Mouse (Mus musculus) neutrophil, adult 83 days (primary cell): ENCODE measurements around the gene Actg2. TPM values are rescaled to one million over a fixed set of nuclear protein-coding genes. Genes with fewer than 3 reads are reported as not detected.

Source experiments
- total RNA-seq, 2 experiments: library from RNA; stranded (reverse); gene quantifications; one replicate each; pipeline ENCODE4 v1.2.4; 2023

Gene Actg2
- total RNA-seq, result not detected

DNA sequence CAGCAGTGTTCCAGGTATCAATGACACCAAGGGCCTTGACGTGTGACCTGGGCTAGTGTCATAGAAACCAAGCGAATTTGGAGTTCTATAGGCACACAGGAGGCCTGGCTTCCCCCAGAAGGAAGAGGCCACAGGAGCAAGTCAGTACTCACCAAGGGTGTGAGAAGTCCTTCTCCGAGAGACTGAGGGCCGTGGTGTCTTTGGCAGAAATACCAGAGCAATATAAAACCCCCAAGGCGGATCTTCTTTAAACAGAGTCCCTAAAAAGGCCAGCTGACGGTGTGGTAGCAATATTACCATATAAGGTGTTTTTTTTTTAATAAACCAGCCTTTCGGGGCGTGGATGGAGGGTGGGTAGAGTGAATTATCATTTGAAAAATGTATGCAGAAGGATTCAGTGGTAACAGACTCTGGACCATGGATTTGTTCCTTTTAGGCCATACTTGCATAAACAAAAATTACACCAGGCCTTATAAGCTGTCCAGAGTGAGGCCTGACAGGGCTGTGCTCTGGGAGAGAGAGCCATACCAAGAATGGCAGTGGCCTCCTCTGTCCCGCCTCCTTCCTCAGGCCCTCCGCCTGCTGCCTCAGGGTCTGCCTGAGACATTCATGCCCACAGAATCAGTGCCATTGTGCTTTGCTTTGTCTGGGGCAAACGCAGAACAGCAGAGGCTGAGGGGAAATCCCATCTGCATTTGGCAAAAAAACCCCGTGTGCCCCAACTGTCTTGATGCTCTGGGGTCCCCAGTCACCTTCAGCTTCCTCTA is at the start of gene Actg2:
Actg2 (minus strand) TSS at position 238 of the 767 bp plus-strand sequence.

DNA sequence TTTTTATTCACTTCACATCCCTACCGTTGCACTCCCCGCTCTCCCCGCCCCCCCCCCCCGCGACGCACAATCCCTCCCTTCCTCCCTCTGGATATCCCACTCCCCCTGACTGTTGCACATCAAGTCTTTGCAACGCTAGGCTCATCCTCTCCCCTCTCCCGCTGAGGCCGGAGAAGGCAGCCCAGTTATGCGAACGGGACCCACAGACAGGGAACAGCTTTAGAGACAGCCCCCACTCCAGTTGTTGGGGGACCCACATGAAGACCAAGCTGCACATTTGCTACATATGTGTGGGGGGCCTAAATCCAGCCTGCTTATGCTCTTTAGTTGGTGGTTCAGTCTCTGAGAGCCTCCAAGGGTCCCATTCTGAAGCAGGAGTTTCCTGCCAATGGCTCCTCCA is 36.6 kb upstream of the Actg2 start, which contains the start of gene Stambp:
Stambp (minus strand) TSS at position 59 of the 400 bp plus-strand sequence.

DNA sequence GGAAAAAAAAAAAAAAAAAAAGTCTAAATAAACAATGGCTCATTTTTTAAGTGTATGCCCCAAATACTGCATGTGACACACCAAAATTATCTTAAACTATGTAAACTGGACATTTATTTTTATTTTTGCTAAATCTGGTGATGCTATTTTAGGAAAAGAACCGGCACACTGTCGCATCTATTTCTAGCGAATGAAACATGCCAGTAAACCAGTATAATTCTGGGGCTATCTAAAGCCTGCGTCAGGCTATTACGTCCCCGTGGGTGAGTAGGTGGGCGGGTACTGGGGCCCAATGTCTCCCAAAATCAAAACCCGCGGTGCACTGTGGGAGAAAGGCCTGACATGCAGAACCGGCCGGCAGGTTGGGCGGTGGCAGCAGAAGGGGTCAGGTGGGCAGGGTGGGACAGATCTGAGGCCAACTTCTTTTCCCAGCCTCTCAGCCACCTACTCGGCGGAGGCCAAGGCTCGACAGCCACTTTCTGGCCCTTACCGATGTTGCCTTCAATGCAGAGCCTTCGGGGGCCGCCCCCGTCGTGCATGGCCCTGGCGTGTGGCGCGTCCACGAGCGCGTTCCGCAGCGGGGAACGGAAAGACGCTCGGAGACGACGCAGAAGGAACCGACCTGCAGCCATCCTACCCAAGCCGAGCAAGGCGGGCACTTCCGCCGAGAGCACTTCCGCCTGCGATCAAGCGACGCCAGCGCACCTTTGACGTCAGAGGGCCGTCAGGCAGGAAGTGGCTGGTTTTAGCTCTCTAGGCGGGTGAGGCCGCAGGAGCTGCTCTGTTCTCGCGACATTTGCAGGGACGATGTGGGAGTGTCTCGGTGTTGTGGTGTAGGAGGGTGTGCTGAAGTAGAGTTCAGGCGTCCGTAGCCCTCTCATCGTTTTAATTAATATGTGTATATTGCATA is 29.6 kb downstream of the Actg2 start, which contains the start of gene Dguok:
Dguok (minus strand) TSS at position 712 of the 910 bp plus-strand sequence.

Other genes with a start within 250 kb of the Actg2 start
- gene Mthfd2, start 210.4 kb downstream of the Actg2 start, total RNA-seq, result 10 to 100 TPM; 21.3 to 24.8 TPM
- gene Mob1a, start 210.2 kb downstream of the Actg2 start, total RNA-seq, result 100 to 1,000 TPM; 133 to 139 TPM
- gene Bola3, start 187.1 kb downstream of the Actg2 start, total RNA-seq, result 10 to 100 TPM; 17.5 to 22.0 TPM
- 10 to 100 TPM; 66.0 to 71.4 TPM for gene Tet3, start 77.2 kb downstream of the Actg2 start, total RNA-seq
- gene Dguok, start 29.3 kb downstream of the Actg2 start, total RNA-seq, result 10 to 100 TPM; 16.5 to 20.4 TPM
- gene Stambp, start 36.5 kb upstream of the Actg2 start, total RNA-seq, result 10 to 100 TPM; 20.9 to 21.2 TPM
- not detected for gene Clec4f, start 119.9 kb upstream of the Actg2 start, total RNA-seq
- not detected for gene Cd207, start 141.6 kb upstream of the Actg2 start, total RNA-seq
- not detected for gene Vax2, start 175.0 kb upstream of the Actg2 start, total RNA-seq
- gene Atp6v1b1, start 206.7 kb upstream of the Actg2 start, total RNA-seq, result not detected
- gene Ankrd53, start 226.4 kb upstream of the Actg2 start, total RNA-seq, result not detected
- 10 to 100 TPM; 39.9 to 57.4 TPM for gene Tex261, start 239.5 kb upstream of the Actg2 start, total RNA-seq